Mouse (Mus musculus) gastrocnemius, postnatal 36 days (tissue): ENCODE measurements at regions not wholly inside any gene's neighbourhood (a gene's known extent, or its start where the extent isn't known, plus 50 kb on each side); places are given as distances from the start of the nearest gene placed in this dataset.

Source experiments
- DNase-seq, 2 experiments: peaks; one replicate each; pipeline ENCODE4 v3.0.0; 2022
- intact Hi-C: fragments of 180-260 bp; cut with DNase I; formaldehyde crosslinking; loops from one replicate; pipeline ENCODE4 v1.15.1; 2025

DNA sequence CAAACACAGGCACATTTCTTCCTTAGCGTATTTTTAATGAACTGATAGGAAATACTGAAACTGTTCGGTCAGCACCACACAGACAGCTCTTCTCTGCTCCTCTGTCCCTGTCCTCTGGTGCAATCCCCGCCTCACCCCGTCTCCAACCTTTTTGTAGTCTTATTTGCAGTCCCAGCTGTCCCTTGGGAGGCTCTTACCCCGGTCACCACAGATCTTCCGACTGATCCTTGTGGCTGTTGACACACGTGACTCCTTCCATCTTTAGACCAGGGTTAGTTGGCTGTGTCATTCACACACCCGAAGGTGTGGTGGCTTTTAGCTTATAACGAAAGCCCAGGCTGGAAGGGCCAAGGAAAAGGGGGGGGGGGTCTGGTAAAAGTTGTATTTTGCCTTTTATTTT lies 56.4 kb downstream of the Cyp26a1 start:
- intact Hi-C loops = no loop called here
- no peak for DNase-seq

DNA sequence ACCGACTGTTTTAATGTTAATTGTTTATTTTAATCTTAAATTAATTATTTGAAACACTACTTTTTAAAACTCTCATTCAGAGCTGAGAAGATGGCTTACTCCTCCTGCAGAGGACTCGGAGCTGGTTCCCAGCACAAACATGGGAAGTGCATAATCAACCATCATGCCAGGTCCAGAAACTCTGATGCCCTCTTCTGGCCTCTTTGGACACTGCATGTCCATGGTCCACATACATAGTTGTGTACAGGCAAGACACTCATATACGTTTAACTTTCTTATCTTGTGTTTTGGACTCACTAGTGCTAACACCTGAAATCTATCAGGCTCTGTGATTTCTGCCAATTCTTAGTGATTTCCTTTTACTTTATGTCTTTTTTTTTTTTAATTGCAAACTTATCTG lies 57.8 kb downstream of the Cyp26a1 start:
- no peak for DNase-seq
- intact Hi-C loops = no loop called here

DNA sequence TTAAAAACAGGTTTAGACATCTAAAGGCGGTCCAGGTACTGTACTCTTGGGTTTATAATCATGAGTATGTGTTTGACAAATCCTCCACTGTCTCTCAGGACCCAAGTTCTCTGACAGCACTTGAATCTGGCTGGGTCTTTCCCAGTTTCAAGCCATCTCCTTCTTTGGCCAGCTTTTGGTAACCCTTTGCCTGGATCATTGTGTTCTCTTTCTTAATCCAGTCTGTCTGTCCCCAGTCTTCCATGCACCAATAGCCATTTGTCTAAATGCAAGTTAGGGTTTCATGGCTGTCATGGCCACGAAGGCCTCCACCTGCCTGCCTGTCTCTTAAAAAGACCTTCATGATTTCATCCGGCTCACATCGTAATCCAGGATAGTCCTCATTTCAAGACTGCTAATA lies 71.8 kb downstream of the Cyp26a1 start:
- intact Hi-C loops = no loop called here
- no peak for DNase-seq

DNA sequence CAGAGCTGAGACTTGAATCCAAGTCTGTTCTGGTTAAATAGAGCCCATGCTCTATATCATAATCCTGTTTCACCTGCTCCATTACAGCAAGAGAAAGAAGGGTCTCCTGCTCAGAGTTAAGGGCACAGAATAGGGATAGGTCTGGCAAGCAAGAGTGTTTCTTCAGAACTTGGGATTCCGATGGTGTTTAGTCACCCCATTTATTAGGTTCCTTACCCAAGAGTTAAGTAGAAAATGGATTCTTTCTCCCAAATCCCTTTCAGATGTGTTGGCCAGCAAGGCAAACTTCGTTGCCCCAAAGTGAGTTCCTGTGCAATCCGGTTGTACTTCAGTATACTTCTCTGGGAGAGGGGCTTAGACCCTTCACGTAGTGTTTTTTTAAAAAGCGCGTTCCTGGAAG lies 74.4 kb downstream of the Cyp26a1 start:
- DNase-seq = no peak
- intact Hi-C loops = no loop called here

DNA sequence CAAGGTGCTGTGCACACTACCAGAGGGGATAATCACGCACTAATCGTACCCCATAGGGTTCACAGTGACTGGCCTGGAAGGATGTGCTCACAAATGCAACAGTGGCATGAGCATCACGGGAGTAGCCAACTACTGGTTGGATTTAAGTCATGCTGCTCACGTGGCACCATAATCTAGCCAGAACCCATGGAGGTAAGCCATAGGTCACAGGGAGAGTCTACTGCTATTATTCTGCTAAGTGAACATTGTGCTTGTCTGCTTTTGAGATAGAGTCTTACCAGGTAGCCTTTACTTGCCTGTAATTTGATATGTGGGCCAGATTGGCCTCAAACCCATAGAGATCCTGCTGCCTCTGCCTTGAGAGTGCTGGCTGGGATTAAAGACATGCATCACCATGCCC lies 77.0 kb downstream of the Cyp26a1 start:
- no peak for DNase-seq
- intact Hi-C loops = no loop called here

DNA sequence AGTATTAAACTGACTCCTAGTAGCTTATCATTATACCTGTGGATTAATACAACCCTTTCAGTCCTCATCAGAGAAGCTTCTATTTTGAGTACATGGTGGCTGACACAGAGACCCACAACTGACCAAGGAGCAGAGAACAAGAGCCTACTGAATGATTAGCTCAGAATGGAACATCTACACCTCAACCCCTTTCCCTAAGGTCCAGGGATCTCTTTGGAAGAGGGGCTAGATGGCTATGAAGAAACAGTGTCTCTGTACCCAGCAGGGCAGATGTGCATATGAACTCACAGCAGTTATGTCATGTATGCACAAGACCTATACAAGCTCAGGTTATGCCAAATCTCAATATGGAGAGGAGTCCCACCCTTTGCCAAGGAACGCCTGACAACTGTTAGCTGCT lies 77.4 kb downstream of the Cyp26a1 start:
- intact Hi-C loops = no loop called here
- DNase-seq = no peak

DNA sequence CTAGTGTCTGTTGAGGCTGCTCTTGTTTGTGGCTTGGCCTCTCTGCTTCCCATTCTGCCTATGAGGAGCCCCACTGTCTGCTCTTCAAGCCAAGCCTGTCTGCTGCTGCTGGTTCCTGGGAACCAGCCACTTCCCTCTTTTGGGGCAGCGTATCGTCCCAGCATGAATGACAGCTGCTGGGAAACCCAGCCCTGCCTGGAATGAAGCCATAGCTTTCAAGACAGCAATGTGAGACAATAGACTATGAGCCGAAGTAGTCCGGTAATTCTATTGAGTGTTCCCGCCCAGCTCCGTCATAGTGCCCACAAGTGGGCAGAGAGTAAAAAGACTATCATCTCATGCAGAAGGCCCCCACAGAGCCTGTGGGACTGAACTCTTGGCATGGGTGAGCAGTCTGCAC lies 80.4 kb downstream of the Cyp26a1 start:
- no peak for DNase-seq

DNA sequence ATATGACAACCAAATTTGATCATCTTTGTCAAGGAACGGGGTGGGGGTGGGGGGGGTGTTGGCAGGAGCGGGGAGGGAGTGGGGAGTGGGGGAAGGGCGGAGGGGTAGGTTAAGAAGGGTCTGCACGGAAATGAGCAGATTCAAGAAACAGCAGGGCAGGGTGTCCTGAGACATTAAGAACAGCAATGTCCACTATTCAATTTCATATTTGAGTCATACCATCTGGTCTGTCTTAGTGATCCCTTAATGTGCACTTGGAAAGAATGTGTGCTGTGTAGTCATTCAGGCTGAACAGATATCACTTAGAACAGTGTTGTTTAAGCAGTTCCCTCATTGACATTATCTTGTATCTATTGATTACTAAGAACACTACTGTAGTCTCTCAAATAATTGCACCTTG lies 81.0 kb downstream of the Cyp26a1 start:
- intact Hi-C loops = no loop called here
- no peak for DNase-seq

More for the DNA sequence above, 80.4 kb downstream of the Cyp26a1 start:
- intact Hi-C loops = no loop called here

DNA sequence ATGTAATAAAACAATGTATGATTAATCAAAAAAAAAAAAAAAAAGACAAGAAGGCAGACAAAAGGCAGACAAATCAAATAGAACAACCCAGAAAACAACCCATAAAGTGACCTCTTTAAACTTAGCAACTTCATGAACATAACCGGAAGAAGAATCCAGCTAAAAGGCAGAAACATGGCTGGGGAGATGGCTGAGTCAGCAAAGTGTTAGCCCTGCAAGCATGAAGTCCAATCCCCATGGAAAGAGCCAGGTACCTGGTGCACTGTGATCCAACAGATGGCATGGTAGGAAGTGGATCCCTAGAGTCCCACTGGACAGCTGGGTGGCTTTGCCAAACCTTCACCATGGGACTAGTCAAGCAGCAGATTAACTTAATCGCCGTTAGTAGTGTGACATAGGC lies 90.9 kb downstream of the Cyp26a1 start:
- intact Hi-C loops = no loop called here
- no peak for DNase-seq

DNA sequence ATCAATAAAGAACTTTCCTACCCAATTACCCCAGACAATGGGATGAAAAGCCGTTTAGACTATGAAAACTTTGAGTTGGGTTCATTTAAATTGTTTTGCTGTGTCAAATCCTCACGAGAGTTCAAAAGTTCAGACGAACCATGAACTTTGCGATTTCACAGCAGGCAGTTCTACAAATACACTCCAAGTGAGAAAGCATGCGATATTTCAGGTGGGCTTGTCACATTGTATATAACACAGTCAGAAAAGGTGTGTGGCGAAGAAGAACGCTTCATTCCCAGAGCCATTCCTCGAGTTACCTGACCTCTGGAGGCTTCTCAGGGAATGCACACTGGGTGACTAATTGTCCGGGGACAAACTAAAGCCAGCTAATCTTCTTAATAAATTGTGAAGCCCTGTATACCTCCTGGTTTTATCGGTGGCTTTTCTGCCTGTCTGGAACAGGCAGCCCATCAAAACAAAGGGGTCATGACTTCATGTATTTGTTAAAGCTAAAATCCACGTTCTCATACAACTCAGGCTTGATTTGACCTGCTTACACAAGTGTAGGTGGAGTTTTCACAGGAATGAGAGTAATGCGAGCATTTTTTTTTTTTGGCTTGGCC lies 92.1 kb downstream of the Cyp26a1 start:
- no peak for DNase-seq
- intact Hi-C loops = no loop called here

DNA sequence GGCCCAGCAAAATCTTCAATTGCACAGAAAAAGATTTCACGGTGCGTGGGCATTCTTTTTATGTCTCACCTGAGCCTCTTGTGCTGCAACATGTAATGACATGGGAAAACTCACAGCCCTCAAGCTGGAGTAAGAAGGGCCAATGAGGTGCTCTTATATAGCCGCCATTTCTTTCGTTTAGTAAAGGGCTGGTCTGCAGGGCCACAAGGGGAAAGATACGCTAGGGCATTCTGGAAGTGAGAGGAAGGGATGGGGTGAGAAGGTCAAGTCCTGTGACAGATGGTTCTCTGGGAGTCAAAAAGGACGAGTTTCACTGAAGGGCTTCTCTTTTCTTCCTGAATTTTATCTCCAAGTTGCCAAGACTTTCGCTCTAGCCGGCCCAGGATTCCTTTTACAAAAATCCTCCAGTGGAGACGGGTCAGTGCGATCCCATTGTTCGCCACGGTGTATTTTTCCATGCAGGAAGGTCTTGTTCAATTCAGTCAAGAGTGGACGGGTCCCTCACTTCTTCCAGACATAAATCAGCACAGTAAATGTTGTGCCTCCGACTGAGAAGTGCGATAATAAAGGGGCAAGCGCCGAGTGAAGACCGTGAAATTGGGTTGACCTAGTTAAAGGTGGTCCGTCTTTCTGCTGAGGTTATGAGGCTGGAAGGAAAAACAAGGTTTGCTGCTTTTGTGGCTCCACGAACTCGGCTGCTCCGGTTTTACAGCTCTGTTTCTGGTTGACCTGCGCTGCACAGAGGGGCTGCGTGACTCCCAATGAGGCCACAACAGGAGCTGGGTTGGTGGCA lies 92.9 kb downstream of the Cyp26a1 start:
- no peak for DNase-seq
- intact Hi-C loops = no loop called here

DNA sequence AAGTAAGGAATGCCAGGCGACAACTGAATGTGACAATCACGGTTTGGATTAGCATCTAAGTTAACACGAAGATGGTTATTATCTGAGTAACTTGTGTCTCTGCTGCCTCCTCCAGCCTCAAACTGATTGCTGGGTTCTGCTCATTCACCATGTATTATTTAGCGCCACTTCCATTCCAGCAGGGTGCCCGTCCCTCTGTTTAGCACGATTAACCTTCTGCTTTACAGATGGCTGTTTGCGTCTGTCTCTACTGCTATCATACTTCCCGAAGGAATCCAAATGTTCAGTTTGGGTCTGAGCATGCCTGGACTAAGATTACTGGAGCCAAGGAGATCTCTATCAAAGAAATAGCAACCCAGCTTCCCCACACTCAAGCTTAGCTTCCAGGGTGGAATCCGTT lies 95.6 kb downstream of the Cyp26a1 start:
- no peak for DNase-seq
- intact Hi-C loops = no loop called here

DNA sequence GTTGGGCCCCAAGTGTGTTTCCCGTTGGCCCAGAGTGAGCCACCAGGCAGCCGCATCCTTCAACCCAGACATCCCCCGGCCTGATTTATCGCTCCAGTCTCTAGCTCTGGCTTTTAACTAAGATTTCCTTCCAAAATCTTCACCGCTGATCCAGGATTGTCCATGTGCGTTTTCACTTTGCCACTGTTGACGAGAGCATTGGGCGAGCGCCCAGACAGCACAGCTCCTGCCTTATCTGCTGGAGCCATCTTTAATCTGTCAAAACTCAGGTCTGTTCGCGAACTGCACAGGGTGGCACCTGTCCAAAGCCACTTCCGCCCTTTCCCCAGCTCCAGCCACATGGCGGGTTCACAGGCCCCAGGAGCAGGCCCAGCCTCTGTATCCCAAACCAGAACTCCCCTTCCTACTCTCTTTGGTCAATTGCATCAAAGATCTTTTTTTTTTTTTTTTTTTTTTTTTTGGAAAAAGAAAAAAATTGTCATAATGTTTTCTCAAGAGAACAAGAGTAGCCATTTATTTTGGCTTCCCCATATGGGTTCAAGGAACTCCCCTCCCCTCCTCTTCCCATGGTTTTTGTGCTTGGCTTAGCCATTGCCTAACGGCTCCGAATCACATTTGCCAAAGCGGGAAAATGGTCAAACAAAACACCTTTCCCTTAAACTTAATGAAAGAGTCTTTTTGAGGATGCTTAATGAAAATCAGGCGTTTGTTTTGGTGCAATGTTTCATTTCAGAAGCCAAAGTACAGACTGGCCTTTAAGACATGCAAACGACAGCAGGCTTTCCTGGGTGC lies 98.2 kb downstream of the Cyp26a1 start:
- intact Hi-C loops = no loop called here
- peak; percentile 41 to 50 for DNase-seq

DNA sequence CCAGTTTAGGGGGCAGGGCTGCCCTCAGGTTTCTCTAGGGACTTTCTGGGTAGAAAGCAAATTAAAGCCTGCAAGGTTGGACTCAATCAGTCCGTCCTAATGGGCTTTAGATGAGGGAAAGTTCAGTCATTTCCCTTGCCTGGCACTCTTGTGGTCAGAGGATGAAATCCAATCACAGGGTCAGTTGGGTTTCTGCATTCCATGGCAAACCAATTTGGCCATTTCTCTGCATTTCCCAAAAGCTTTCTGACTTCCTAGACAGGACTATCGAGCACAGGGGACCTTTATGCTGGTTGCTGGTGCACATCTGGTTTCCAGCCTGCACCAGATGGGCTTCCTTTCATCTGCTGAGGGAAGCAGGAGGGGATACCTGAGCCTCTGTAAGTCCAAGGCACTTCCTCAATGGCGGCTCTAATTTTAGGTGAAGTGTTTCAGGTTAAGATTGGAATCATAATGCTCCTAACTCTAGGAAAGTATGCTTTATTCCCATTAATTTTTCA lies 102.6 kb downstream of the Cyp26a1 start:
- no peak for DNase-seq
- intact Hi-C loops = no loop called here

DNA sequence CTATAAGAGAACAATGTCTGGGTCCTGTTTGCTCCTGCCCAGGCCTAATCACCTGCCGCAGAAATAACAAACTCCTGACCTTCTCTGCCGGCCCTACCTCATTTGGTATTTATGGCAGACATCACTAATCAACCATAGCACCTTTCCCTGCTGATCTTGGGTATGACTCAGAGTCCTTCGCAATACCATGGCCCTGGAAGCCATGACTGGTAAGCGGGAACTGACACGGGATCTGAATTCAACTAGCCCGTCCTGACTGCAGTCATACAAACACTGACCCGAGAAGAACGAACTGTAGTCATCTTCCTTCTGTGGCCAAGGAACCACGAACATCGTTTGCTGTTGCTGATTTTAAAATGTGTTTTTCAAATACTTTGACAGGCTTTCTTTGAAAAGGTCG lies 112.1 kb downstream of the Cyp26a1 start:
- intact Hi-C loops = no loop called here
- DNase-seq = no peak

DNA sequence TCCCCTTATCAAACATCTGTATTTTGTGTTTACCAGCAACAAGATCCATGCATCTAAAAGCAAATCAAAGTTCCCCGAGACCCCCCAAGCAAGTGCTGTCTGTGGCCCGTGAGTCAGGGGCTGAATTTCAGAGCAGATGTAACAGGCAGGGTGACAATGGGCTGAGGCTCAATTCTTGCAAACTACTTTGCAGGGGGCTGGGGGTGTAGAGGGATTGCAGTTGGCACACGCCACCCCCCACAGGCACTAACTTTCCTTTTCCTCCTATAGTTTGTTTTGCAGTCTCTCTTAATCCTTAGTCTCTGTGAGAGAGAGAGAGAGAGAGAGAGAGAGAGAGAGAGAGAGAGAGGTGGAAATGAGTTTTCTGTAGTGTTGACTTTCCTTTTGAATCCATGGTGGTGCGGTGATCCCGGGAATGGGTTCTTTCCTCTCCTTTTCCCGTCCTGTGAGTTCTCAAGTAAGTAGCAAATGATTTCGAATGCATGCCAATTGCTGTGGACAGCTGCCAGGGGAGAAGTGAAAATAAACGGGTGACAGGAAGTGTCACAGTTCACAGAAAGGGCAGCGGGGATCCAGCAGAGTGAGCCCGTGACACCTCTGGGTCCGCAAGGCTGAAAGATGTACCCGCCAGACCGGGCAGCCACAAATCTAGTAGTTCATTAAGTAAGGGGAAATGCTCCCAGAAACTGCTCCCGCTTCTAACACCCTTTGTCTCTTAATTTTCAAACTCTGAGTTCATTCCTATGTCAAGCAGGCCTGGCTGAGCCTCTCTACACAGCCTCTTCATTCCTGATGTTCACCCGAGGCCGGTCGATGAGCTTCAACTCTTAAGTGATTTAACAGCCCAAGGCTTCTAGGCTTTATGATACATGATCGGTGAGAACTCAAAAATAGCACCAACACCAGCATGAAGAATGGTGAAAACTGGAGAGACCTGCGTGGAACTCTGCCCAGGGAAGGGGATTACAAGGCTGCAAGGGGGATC lies 116.8 kb downstream of the Cyp26a1 start:
- DNase-seq = peak; percentile 23 to 25
- intact Hi-C loops = no loop called here

DNA sequence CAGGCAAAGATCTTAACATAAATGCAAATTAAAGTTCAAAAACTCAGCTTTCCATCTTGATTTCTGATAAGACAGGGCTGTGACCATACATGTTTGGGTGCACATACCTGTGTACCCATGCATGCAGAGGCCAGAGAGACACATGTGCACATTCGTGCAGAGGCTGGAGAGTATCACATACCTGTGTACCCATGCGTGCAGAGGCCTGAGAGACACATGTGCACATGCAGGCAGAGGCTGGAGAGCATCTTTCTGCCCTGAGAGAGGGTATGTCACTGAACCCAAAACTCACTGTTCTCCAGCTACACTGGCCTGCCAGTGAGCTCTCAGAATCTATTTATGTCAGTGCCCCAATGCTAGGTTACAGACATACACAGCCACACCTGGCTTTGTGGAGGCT lies 118.0 kb downstream of the Cyp26a1 start:
- DNase-seq = no peak
- intact Hi-C loops = no loop called here

DNA sequence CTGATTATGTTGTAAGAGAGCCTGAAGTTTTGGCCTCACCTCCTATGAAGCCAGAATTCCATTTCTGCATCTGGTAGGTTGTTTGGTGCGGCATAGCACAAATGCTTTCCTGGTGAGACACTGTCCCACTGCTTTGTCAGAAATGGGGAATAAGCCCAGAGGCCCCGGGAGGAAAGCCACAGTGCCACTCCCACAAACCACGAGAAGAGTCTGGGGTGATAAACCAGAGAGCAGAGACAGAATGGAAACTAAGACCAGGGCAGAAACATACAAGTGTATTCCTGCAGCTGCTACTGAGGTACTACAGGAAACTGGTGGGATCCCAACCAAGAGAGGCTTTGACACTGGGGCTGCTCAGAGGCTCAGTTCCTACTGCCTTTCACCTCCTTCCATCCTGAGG lies 123.6 kb downstream of the Cyp26a1 start:
- DNase-seq = no peak
- intact Hi-C loops = no loop called here

DNA sequence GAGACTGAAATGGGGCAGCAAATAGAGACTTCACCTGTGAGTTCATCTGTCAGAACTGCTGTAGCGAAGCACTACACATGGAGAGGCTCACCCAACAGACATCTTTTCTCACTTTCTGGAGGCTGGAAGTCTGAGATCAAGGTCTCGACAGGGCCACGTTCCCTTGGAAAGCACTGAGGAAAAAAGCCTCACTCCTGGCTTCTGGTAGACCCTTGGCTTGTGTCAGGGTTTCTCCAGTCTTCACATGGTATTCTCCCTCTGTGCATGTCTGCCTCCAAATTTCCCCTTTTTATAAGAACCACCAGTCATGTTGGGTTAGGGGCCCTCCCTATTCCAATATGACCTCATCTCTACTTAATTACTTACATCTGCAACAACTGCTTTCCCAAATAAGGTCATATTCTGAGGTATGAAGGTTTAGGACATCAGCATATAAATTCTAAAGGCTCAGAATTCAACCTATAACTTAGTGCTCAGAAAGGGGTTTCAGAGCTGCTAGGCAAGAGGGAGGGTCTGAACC lies 124.1 kb downstream of the Cyp26a1 start:
- no peak for DNase-seq
- intact Hi-C loops = no loop called here

DNA sequence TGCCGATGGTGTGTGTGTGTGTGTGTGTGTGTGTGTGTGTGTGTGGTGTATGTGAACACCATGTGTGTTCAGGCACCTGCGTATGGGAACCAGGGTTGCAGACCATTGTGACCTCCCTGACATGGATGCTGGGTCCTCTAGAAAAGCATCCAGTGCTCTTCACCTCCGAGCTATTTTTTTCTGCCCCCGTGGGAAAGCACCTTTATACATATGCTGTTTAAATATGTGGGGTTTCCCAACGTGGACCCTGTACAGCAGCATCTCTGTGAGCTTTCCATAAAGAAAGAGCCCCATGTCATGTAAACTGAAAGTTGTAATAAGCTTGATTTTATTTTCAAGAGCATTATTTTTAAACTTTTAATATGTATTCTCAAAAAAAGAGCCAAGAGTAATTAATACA lies 126.6 kb downstream of the Cyp26a1 start:
- intact Hi-C loops = no loop called here
- no peak for DNase-seq
